Mouse (Mus musculus): Measurements from ENCODE around the gene Vmn1r89. TPM values are rescaled to one million over a fixed set of nuclear protein-coding genes. Genes with fewer than 3 reads are reported as not detected.

The Vmn1r89 gene
- not detected in 2 replicates for polyA plus RNA-seq (2016; fragmentation: Nextera tagmentation; extraction: Ambion mirVana)

DNA sequence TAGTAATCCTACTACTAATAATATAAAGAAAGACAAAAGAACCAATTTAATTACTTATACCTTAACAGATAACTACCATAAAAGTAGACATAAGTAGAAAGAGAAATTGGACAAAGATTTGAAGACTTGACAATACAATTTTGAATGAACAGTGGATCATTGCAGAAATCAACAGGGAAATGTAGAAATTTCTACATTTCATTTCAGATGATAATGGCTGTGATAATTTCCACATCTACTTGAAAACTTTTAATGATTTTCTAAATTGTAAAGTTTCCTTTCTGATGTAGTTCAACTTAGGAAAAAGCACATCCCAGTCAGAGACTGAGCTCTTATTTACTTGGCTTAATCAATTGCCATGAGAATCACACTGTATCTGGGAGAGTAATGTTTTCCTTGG is at the start of gene Vmn1r89:
Gene Vmn1r89 (plus strand): TSS at position 301 of the 400 bp plus-strand sequence.
- H3K36me3 ChIP-seq: no peaks in the 10 kb centered on the region
- no peak within 1 kb of the TSS for H3K4me3 ChIP-seq
- H3K4me1 ChIP-seq: no peaks in the 10 kb centered on the region
- H3K9me3 ChIP-seq (replicated peaks): 0 out of 2 replicates have a peak, but pooled peaks cover 4% of the 10 kb centered on the region
- H3K27ac ChIP-seq (replicated peaks): no peak within 1 kb of the TSS
- no peaks in the 10 kb centered on the region for H3K27me3 ChIP-seq (ENCODE audit: low read depth, poor library complexity, severe bottlenecking)
- DNase-seq (ENCODE audit: low spot score): no peak

DNA sequence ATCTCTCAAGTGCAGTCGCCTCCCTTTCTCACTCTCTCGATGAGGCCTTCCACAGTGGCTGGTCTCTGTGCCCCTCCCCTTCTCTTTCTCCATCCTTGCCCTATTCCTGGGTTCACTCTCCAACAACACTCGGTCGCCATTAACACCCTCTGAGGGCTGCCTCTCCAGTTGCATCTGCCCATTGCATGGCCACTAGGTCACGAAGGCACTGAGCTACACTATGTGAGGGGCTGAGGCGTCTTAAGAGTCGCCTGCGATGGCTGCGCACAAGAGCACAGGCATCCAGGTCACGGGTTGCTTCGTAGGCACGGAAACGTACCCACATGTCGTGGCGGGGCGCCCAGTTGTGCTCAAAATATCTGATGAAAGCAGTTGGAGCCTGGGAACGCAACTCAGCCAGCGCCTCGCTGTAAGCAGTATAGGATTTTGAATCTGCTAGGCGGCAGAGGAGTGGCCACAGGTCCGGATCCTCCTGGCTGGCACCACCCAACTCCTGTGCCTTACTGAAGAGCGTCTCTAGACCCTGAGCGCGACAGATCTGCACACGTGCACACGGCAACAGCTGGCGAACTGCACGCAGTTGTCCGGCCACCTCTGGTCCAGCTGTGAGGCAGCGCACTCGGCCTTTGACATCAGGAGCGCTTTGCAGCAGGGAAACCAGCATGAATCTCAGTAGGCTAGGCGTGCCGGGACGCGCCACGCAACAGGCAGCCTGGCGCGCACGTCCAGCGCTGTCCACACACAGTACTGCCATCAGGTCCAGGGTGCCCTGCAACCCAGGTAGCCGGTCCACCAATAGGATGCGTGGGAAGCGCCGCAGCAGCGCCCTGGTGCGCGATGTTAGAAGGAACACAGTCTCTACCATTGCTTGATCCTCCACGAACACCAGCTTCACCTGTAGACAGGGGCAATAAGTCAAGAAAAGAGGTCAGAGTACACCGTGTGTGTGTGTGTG is 48.2 kb downstream of the Vmn1r89 start:
- Histone ChIP-seq H3K4me3 (no peak overlapping the region), H3K27me3 (ENCODE audit: low read depth, poor library complexity, severe bottlenecking) (0 out of 2 replicates have a peak, but pooled peaks cover 5% of the 10 kb centered on the region), H3K9me3 (replicated peaks) (no peaks in the 10 kb centered on the region), H3K36me3 (peaks cover 2% of the 10 kb centered on the region; the same call in 1 of the 2 replicates), H3K4me1 (no peaks in the 10 kb centered on the region), H3K27ac (replicated peaks) (no peak overlapping the region)
- DNase-seq (ENCODE audit: low spot score): no peak
- WGBS: 47% methylated on average over 50 of the region's 50 CpGs

DNA sequence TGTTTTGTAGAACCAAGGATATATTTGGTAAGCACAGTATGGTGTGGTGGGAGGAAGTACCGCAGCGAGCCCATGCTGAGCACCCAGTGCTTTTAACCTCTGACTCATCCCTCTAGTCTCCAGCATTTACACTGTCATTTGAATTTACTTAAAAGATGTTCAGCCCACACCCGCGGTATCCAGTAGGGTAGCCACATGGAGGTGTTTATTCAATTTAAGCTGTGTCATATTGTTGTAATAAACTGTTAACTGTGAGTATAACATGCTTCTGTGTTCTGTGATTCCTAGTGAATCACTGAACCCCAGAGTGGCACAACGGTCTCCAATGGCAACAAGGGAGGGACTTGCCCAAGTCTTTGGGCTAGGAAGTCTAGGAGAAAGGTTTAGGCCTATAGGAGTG is 51.0 kb downstream of the Vmn1r89 start:
- Histone ChIP-seq H3K27me3 (ENCODE audit: low read depth, poor library complexity, severe bottlenecking) (0 out of 2 replicates have a peak, but pooled peaks cover 5% of the 10 kb centered on the region), H3K4me1 (no peaks in the 10 kb centered on the region), H3K4me3 (no peak overlapping the region), H3K36me3 (peaks cover 3% of the 10 kb centered on the region; the same call in 1 of the 2 replicates), H3K27ac (replicated peaks) (no peak overlapping the region), H3K9me3 (replicated peaks) (no peaks in the 10 kb centered on the region)
- DNase-seq (ENCODE audit: low spot score): no peak
- 85% methylated on average over 5 of the region's 5 CpGs for WGBS

DNA sequence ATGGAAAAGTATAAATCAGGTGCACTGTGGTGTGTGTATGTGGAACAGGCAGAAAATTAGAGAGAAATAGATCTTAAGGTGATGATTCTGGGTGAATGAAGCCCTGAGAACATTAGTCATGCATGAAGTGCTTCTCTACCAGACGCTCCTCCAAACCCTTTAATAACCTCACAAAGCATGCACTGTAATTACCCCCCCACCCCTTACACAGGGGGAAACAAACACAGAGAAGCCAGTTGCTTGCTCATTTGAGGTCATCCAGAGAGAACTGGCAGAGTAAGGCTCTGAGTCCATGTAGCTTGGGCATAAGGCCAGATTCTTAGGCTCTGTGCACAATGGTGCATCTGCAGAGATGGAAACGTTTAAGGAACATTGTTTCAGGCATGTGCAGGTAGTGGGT is 51.6 kb downstream of the Vmn1r89 start:
- no peak for DNase-seq (ENCODE audit: low spot score)
- Histone ChIP-seq H3K36me3 (peaks cover 9% of the 10 kb centered on the region), H3K27me3 (ENCODE audit: low read depth, poor library complexity, severe bottlenecking) (0 out of 2 replicates have a peak, but pooled peaks cover 5% of the 10 kb centered on the region), H3K4me1 (no peaks in the 10 kb centered on the region), H3K9me3 (replicated peaks) (no peaks in the 10 kb centered on the region), H3K4me3 (no peak overlapping the region), H3K27ac (replicated peaks) (no peak overlapping the region)
- WGBS: 73% methylated on average over 2 of the region's 2 CpGs

DNA sequence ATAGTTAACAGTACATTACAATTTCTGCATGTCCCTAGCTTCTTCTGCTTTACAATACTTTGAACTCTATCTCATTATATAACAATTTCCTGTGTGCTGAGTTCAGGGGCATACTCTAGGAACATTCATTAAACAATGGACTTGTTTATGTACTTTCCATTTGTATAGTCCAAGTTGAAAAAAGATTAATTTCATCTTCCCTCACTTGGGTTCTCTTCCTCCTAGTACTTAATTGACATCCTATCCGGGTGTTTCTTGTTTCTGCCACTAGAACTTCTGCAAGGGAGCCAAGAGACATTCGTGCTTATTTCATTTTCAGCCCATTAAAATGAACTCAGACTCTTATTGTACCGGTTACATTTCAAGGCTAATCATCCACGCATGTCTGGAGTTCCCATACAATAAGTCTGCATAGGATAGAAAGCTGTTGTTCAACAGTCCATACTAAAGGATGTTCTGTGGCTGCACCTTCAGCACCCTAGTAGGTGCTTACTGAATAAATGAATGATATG is 56.0 kb downstream of the Vmn1r89 start:
- H3K27me3 ChIP-seq (ENCODE audit: low read depth, poor library complexity, severe bottlenecking): no peaks in the 10 kb centered on the region
- H3K27ac ChIP-seq (replicated peaks): no peak overlapping the region
- H3K4me3 ChIP-seq: no peak overlapping the region
- no peaks in the 10 kb centered on the region for H3K4me1 ChIP-seq
- DNase-seq (ENCODE audit: low spot score): no peak
- H3K36me3 ChIP-seq: peaks cover 11% of the 10 kb centered on the region
- H3K9me3 ChIP-seq (replicated peaks): no peaks in the 10 kb centered on the region
- WGBS: 91% methylated on average over 4 of the region's 4 CpGs

DNA sequence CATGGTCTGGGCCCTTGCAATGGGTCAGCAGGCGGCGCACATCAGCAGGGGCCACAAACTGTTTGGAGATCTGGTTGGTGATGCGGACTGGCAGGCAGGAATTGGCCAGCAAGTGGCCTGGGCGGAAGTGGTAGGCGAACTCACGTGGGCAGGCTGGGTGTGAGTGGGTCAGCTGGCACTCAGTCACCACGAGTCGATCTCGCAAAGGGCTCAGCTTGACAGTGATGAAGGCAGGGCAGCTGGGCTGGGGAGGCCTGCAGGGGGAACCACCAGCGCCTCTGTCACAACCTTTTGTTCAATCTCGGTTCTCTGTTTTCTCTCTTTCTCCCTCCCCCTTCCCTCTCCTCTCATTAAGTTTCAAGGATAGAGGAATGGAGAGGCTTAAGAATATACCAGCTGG is 56.6 kb downstream of the Vmn1r89 start:
- no peak overlapping the region for H3K27ac ChIP-seq (replicated peaks)
- H3K27me3 ChIP-seq (ENCODE audit: low read depth, poor library complexity, severe bottlenecking): no peaks in the 10 kb centered on the region
- no peak overlapping the region for H3K4me3 ChIP-seq
- H3K36me3 ChIP-seq: peaks cover 17% of the 10 kb centered on the region
- DNase-seq (ENCODE audit: low spot score): no peak
- no peaks in the 10 kb centered on the region for H3K9me3 ChIP-seq (replicated peaks)
- 83% methylated on average over 11 of the region's 11 CpGs for WGBS
- H3K4me1 ChIP-seq: no peaks in the 10 kb centered on the region

Other genes with a start within 250 kb of the Vmn1r89 start
- gene Zfp324, start 247.2 kb upstream of the Vmn1r89 start, polyA plus RNA-seq (2016; fragmentation: Nextera tagmentation; extraction: Ambion mirVana): 11.4 and 13.2 TPM in 2 replicates
- 18.0 and 19.4 TPM in 2 replicates for gene Zfp446, start 235.2 kb upstream of the Vmn1r89 start, polyA plus RNA-seq (2016; fragmentation: Nextera tagmentation; extraction: Ambion mirVana)
- gene Slc27a5, start 214.8 kb upstream of the Vmn1r89 start, polyA plus RNA-seq (2016; fragmentation: Nextera tagmentation; extraction: Ambion mirVana): 0.05 and 0.07 TPM in 2 replicates
- 349 and 398 TPM in 2 replicates for gene Trim28, start 213.9 kb upstream of the Vmn1r89 start, polyA plus RNA-seq (2016; fragmentation: Nextera tagmentation; extraction: Ambion mirVana)
- gene Zbtb45, start 203.0 kb upstream of the Vmn1r89 start, polyA plus RNA-seq (2016; fragmentation: Nextera tagmentation; extraction: Ambion mirVana): 32.7 and 36.4 TPM in 2 replicates
- gene Chmp2a, start 178.2 kb upstream of the Vmn1r89 start, polyA plus RNA-seq (2016; fragmentation: Nextera tagmentation; extraction: Ambion mirVana): 113 and 133 TPM in 2 replicates
- gene Ube2m, start 174.7 kb upstream of the Vmn1r89 start, polyA plus RNA-seq (2016; fragmentation: Nextera tagmentation; extraction: Ambion mirVana): 84.5 and 103 TPM in 2 replicates
- 3.3 and 4.5 TPM in 2 replicates for gene Mzf1, start 158.3 kb upstream of the Vmn1r89 start, polyA plus RNA-seq (2016; fragmentation: Nextera tagmentation; extraction: Ambion mirVana)
- gene Vmn1r85, start 117.8 kb upstream of the Vmn1r89 start, polyA plus RNA-seq (2016; fragmentation: Nextera tagmentation; extraction: Ambion mirVana): not detected in 2 replicates
- gene Vmn1r86, start 93.1 kb upstream of the Vmn1r89 start, polyA plus RNA-seq (2016; fragmentation: Nextera tagmentation; extraction: Ambion mirVana): not detected in 2 replicates
- gene Vmn1r87, start 72.9 kb upstream of the Vmn1r89 start, polyA plus RNA-seq (2016; fragmentation: Nextera tagmentation; extraction: Ambion mirVana): not detected in 2 replicates
- gene Vmn1r88, start 53.5 kb upstream of the Vmn1r89 start, polyA plus RNA-seq (2016; fragmentation: Nextera tagmentation; extraction: Ambion mirVana): 0.02 TPM in 1 of 2 replicates, not detected in the other
- 150 and 165 TPM in 2 replicates for gene Lig1, start 64.3 kb downstream of the Vmn1r89 start, polyA plus RNA-seq (2016; fragmentation: Nextera tagmentation; extraction: Ambion mirVana)
- gene Zswim9, start 65.7 kb downstream of the Vmn1r89 start, polyA plus RNA-seq (2016; fragmentation: Nextera tagmentation; extraction: Ambion mirVana): 11.5 and 14.7 TPM in 2 replicates
- gene Pla2g4c, start 111.6 kb downstream of the Vmn1r89 start, polyA plus RNA-seq (2016; fragmentation: Nextera tagmentation; extraction: Ambion mirVana): 1.6 and 1.8 TPM in 2 replicates
- gene Cabp5, start 185.1 kb downstream of the Vmn1r89 start, polyA plus RNA-seq (2016; fragmentation: Nextera tagmentation; extraction: Ambion mirVana): not detected in 2 replicates
- gene Bsph1, start 237.8 kb downstream of the Vmn1r89 start, polyA plus RNA-seq (2016; fragmentation: Nextera tagmentation; extraction: Ambion mirVana): not detected in 2 replicates